ENCODE assay signal across 8 mouse cellular contexts in the genomic region with DNA sequence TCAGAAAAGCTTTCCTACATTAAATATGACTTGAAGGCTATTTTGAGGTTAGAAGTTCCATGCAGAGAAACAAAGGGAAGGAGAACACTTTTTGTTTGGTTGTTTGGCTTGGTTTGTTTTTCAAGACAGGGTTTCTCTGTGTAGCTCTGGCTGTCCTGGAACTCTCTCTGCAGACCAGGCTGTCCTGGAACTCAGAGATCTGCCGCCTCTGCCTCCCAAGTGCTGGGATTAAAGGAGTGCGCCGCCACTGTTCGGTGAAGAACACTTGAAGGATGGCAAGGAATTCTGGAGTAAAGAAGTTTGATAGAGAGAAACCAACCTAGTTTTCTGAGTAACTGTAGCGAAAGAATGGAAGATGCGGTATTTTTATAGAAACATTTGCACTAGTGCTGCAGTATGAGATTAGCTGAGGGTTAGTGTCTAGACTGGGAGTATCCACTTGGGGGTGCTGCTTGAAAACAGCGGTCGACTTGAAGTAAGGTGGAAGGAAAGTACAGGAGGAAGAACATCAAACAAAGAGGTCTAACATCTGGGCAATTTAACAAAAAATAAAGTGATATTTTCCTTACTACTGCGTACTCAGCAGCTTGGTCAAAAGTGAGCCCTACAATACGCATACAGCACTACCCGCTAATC. TPM values are rescaled to one million over a fixed set of nuclear protein-coding genes. Genes with fewer than 3 reads are reported as not detected.
DNase-seq lines count a peak whose midpoint lies in the region; ATAC-seq lines count a peak whose summit lies in the region.

No protein-coding gene starts in this region.

- no peaks in the 10 kb centered on the region for H3K9me3 ChIP-seq in embryonic facial prominence, embryonic 11.5 days (replicated peaks; ENCODE audit: control insufficient read depth, low read length)
- H3K9me3 ChIP-seq in hindbrain, embryonic 14.5 days (ENCODE audit: control insufficient read depth, low read length) = no peaks in the 10 kb centered on the region
- H3K9me3 ChIP-seq in midbrain, embryonic 10.5 days (replicated peaks) = no peaks in the 10 kb centered on the region

- WGBS in embryonic facial prominence, embryonic 11.5 days = 4% methylated on average over 11 of the region's 11 CpGs
- WGBS in hindbrain, embryonic 14.5 days = 2% methylated on average over 11 of the region's 11 CpGs
- WGBS in midbrain, embryonic 10.5 days = 2% methylated on average over 11 of the region's 11 CpGs

- no peak overlapping the region for H3K9ac ChIP-seq in embryonic facial prominence, embryonic 11.5 days (replicated peaks; ENCODE audit: low read length)
- H3K9ac ChIP-seq in hindbrain, embryonic 14.5 days = peak overlapping the region; percentile 37; the same call in 1 of the 2 replicates

- peak; percentile 70 for ATAC-seq in embryonic facial prominence, embryonic 11.5 days (replicated peaks; ENCODE audit: insufficient number of reproducible peaks, low FRiP score, low TSS enrichment, low read depth)
- peak; percentile 77 for ATAC-seq in hindbrain, embryonic 14.5 days (ENCODE audit: low FRiP score)

- no peaks in the 10 kb centered on the region for H3K36me3 ChIP-seq in embryonic facial prominence, embryonic 11.5 days (replicated peaks; ENCODE audit: control insufficient read depth, insufficient read depth, low read depth, low read length)
- H3K36me3 ChIP-seq in hindbrain, embryonic 14.5 days (replicated peaks; ENCODE audit: control insufficient read depth, insufficient read depth) = no peaks in the 10 kb centered on the region
- peaks cover 6% of the 10 kb centered on the region for H3K36me3 ChIP-seq in midbrain, embryonic 10.5 days

- H3K4me2 ChIP-seq in embryonic facial prominence, embryonic 11.5 days (ENCODE audit: low read depth, low read length) = 0 out of 2 replicates have a peak overlapping the region, but pooled peaks have one; percentile 13
- H3K4me2 ChIP-seq in hindbrain, embryonic 14.5 days (replicated peaks) = peak overlapping the region; percentile 49

- peak; percentile 37 for DNase-seq in left cerebral cortex, postnatal 4 days
- no peak for DNase-seq in left cerebral cortex, adult 8-10 months (ENCODE audit: low spot score in 2 of 2)
- DNase-seq in embryonic facial prominence, embryonic 11.5 days (ENCODE audit: low spot score) = no peak
- no peak for DNase-seq in hindbrain, embryonic 14.5 days (ENCODE audit: low spot score)
- peak; percentile 44 for DNase-seq in midbrain, embryonic 10.5 days (ENCODE audit: low spot score)
- DNase-seq in MN1 (ENCODE audit: low spot score) = no peak
- DNase-seq in spleen, postnatal 36 days (ENCODE audit: low spot score in 2 of 2) = no peak
- no peak for DNase-seq in right cerebral cortex, postnatal 4 days

- H3K4me3 ChIP-seq in embryonic facial prominence, embryonic 11.5 days (ENCODE audit: low read depth, low read length) = peak overlapping the region; percentile 93
- H3K4me3 ChIP-seq in hindbrain, embryonic 14.5 days (replicated peaks; ENCODE audit: low read length) = peak overlapping the region; percentile 96
- peak overlapping the region; percentile 95 for H3K4me3 ChIP-seq in midbrain, embryonic 10.5 days

- H3K27ac ChIP-seq in embryonic facial prominence, embryonic 11.5 days (replicated peaks; ENCODE audit: low read depth, low read length) = no peak overlapping the region
- no peak overlapping the region for H3K27ac ChIP-seq in hindbrain, embryonic 14.5 days
- H3K27ac ChIP-seq in midbrain, embryonic 10.5 days (replicated peaks) = peak overlapping the region; percentile 95

- intact Hi-C loops in left cerebral cortex, postnatal 4 days (cut with DNase I) = no loop called here

- H3K27me3 ChIP-seq in embryonic facial prominence, embryonic 11.5 days (ENCODE audit: control insufficient read depth, insufficient read depth, low read length) = no peaks in the 10 kb centered on the region
- no peaks in the 10 kb centered on the region for H3K27me3 ChIP-seq in hindbrain, embryonic 14.5 days (ENCODE audit: control insufficient read depth, insufficient read depth, low read length)
- H3K27me3 ChIP-seq in midbrain, embryonic 10.5 days (ENCODE audit: low read depth, poor library complexity, severe bottlenecking) = no peaks in the 10 kb centered on the region

- 0 out of 2 replicates have a peak, but pooled peaks cover 5% of the 10 kb centered on the region for H3K4me1 ChIP-seq in embryonic facial prominence, embryonic 11.5 days (ENCODE audit: control insufficient read depth, insufficient read depth, low read length)
- peaks cover 13% of the 10 kb centered on the region for H3K4me1 ChIP-seq in hindbrain, embryonic 14.5 days (replicated peaks; ENCODE audit: control insufficient read depth, insufficient read depth, low read length)
- H3K4me1 ChIP-seq in midbrain, embryonic 10.5 days = peaks cover 20% of the 10 kb centered on the region

RNA-seq across cellular contexts. Expression of a gene that starts 10.9 kb away (rescaled TPM):
- total RNA-seq in left cerebral cortex, postnatal 4 days (2021) = 100 to 1,000 TPM; 151 to 153 TPM
- 100 to 1,000 TPM; 110 to 132 (median 120) TPM for total RNA-seq in left cerebral cortex, adult 8-10 months (2022)
- polyA plus RNA-seq in embryonic facial prominence, embryonic 11.5 days (2014; fragmentation: Nextera tagmentation; extraction: Ambion mirVana) = 80.7 and 84.4 TPM in 2 replicates
- polyA plus RNA-seq in hindbrain, embryonic 14.5 days (2014; fragmentation: Nextera tagmentation; extraction: Ambion mirVana) = 92.2 and 95.4 TPM in 2 replicates
- 79.0 and 79.2 TPM in 2 replicates for polyA plus RNA-seq in midbrain, embryonic 10.5 days (2016; fragmentation: Nextera tagmentation; extraction: Ambion mirVana)

RNA-seq across cellular contexts. Expression of a gene that starts 11.2 kb away (rescaled TPM):
- 10 to 100 TPM; 42.9 to 46.7 TPM for total RNA-seq in left cerebral cortex, postnatal 4 days (2021)
- 10 to 100 TPM; 25.7 to 29.7 (median 26.8) TPM for total RNA-seq in left cerebral cortex, adult 8-10 months (2022)
- 46.7 and 57.0 TPM in 2 replicates for polyA plus RNA-seq in embryonic facial prominence, embryonic 11.5 days (2014; fragmentation: Nextera tagmentation; extraction: Ambion mirVana)
- 19.1 and 29.6 TPM in 2 replicates for polyA plus RNA-seq in hindbrain, embryonic 14.5 days (2014; fragmentation: Nextera tagmentation; extraction: Ambion mirVana)
- polyA plus RNA-seq in midbrain, embryonic 10.5 days (2016; fragmentation: Nextera tagmentation; extraction: Ambion mirVana) = 41.8 and 45.9 TPM in 2 replicates

RNA-seq across cellular contexts. Expression of a gene that starts 19.8 kb away (rescaled TPM):
- 10 to 100 TPM; 47.8 to 56.4 TPM for total RNA-seq in left cerebral cortex, postnatal 4 days (2021)
- 10 to 100 TPM; 41.8 to 48.2 (median 46.0) TPM for total RNA-seq in left cerebral cortex, adult 8-10 months (2022)
- 114 and 132 TPM in 2 replicates for polyA plus RNA-seq in embryonic facial prominence, embryonic 11.5 days (2014; fragmentation: Nextera tagmentation; extraction: Ambion mirVana)
- 58.1 and 63.2 TPM in 2 replicates for polyA plus RNA-seq in hindbrain, embryonic 14.5 days (2014; fragmentation: Nextera tagmentation; extraction: Ambion mirVana)
- polyA plus RNA-seq in midbrain, embryonic 10.5 days (2016; fragmentation: Nextera tagmentation; extraction: Ambion mirVana) = 128 and 141 TPM in 2 replicates

RNA-seq across cellular contexts. Expression of a gene that starts 52.6 kb away (rescaled TPM):
- 1 to 10 TPM; 4.3 to 4.5 TPM for total RNA-seq in left cerebral cortex, postnatal 4 days (2021)
- 1 to 10 TPM; 7.8 to 9.0 (median 8.5) TPM for total RNA-seq in left cerebral cortex, adult 8-10 months (2022)
- polyA plus RNA-seq in embryonic facial prominence, embryonic 11.5 days (2014; fragmentation: Nextera tagmentation; extraction: Ambion mirVana) = 1.9 and 2.4 TPM in 2 replicates
- polyA plus RNA-seq in hindbrain, embryonic 14.5 days (2014; fragmentation: Nextera tagmentation; extraction: Ambion mirVana) = 2.9 and 3.1 TPM in 2 replicates
- polyA plus RNA-seq in midbrain, embryonic 10.5 days (2016; fragmentation: Nextera tagmentation; extraction: Ambion mirVana) = 4.3 and 4.7 TPM in 2 replicates

RNA-seq across cellular contexts. Expression of a gene that starts 57.6 kb away (rescaled TPM):
- 10 to 100 TPM; 25.6 to 27.1 TPM for total RNA-seq in left cerebral cortex, postnatal 4 days (2021)
- total RNA-seq in left cerebral cortex, adult 8-10 months (2022) = 10 to 100 TPM; 20.7 to 22.8 (median 21.7) TPM
- polyA plus RNA-seq in embryonic facial prominence, embryonic 11.5 days (2014; fragmentation: Nextera tagmentation; extraction: Ambion mirVana) = 13.9 and 15.9 TPM in 2 replicates
- 17.7 and 18.7 TPM in 2 replicates for polyA plus RNA-seq in hindbrain, embryonic 14.5 days (2014; fragmentation: Nextera tagmentation; extraction: Ambion mirVana)
- polyA plus RNA-seq in midbrain, embryonic 10.5 days (2016; fragmentation: Nextera tagmentation; extraction: Ambion mirVana) = 16.7 and 19.8 TPM in 2 replicates

Comparison
In these comparisons a context has a peak if more than half of its experiments do, and no peak if none do; other contexts are left out.
1. DNase-seq: peak in left cerebral cortex, postnatal 4 days (single experiment) and midbrain, embryonic 10.5 days (single experiment); none in left cerebral cortex, adult 8-10 months (0 of 2), embryonic facial prominence, embryonic 11.5 days (single experiment), hindbrain, embryonic 14.5 days (single experiment), MN1 (single experiment), spleen, postnatal 36 days (0 of 2) and right cerebral cortex, postnatal 4 days (single experiment).
2. Peak in every context shown above with its lines, with median percentiles within 50 percentile points of each other: H3K4me3 ChIP-seq.